Mouse (Mus musculus) fat pad, adult 2 months (tissue): Measurements from ENCODE around the gene Tmem231.
A peak's percentile ranks its signal among the peaks of the same experiment; 100 is the strongest.
"Not testable (repeated sequence)": the region's sequence is repeated elsewhere in the genome, so short reads cannot be mapped to it uniquely, and the experiment has no call there.

Source experiments
- DNase-seq: peaks from one replicate; pipeline ENCODE4 v3.0.0-alpha.2; 2011; ENCODE audit warnings: low read depth, low spot score; ENCODE audit errors: extremely low read depth

Tmem231 gene

DNA sequence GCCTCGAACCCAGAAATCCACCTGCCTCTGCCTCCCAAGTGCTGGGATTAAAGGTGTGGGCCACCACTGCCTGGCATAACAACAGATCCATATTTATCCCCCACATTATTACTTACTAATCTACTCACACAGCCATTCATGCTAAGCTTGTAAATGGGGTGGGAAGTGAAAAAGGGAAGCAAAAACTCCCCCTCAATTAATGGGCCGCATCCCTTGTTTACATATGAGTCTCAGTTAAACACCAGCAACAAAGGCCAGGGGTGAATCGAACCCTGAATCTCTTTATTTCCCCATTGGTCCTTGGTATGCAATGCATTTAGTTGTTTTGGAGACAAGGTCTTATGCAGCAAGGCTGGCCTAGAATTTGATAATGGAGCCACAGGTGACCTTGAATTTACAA is 17.2 kb upstream of the Tmem231 start:
- DNase-seq = no peak

DNA sequence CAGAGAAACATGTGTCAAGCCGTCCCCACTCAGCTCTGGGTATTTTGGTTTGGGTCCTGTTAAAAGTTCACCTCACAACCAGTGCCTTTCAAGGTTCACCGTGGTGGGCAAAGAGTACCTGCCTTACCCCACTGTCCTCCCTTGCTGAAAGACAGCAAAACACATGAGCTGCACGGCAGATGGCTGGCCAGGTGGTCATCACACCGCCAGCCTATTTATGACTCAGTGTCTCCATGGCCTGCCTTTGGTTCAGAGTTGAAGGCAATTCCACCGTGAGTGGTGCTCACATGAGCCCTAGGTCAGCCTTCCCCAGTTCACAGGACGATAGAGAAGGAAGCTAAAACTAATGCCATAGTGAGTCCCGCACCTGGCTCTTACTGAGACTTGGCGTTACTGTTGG is 14.3 kb upstream of the Tmem231 start:
- no peak for DNase-seq

DNA sequence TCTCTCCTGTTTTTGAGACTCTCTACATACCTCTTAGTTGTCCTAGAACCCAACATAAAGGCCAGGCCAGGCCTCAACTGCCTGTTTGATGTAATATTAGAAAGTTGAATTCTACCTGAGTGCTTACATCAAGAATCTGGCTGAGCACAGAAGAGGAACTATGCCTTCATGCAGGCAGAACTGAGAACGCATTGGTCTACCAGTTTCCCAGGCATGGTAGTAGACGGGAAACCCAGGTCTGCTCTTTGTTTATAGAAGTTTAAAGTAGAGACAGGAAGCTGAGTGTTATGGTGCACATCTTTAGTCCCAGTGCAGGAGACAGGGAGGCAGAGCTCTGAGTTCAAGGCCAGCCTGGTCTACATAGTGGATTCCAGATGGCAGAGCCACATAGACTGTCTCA is 13.5 kb upstream of the Tmem231 start:
- DNase-seq = no peak

DNA sequence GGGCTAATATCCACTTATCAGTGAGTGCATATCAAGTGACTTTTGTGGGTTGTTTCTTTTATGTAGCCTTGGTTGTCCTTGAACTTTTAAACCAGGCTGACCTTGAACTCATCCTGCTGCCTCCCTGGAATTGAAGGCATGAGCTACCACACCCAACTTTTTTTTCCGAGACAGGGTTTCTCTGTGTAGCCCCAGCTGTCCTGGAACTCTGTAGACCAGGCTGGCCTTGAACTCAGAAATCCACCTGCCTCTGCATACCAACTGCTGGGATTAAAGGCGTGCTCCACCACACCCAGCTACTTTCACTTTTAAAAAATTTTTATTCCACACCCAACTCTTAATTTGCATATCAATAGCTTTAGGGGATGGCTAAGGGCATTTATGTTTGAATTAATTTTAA is 9.9 kb upstream of the Tmem231 start:
- DNase-seq = no peak

DNA sequence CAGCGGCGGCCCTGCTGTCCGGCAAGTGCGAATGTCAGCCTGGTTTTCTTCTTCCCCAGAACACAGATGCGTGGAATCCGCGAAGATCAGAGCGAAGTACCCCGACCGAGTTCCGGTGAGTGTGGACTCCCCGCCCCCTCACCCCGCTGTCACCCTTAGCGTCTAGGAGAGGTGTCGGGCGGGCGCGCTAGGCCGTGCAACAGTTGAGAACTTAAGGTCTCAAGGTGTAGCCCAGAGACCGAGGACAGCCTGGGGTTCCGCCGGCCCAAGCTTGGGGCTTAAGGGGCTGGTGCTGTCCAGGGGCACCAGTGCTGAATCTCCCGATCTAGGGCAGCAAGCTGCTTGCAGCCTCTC is 7.4 kb upstream of the Tmem231 start:
- no peak for DNase-seq

DNA sequence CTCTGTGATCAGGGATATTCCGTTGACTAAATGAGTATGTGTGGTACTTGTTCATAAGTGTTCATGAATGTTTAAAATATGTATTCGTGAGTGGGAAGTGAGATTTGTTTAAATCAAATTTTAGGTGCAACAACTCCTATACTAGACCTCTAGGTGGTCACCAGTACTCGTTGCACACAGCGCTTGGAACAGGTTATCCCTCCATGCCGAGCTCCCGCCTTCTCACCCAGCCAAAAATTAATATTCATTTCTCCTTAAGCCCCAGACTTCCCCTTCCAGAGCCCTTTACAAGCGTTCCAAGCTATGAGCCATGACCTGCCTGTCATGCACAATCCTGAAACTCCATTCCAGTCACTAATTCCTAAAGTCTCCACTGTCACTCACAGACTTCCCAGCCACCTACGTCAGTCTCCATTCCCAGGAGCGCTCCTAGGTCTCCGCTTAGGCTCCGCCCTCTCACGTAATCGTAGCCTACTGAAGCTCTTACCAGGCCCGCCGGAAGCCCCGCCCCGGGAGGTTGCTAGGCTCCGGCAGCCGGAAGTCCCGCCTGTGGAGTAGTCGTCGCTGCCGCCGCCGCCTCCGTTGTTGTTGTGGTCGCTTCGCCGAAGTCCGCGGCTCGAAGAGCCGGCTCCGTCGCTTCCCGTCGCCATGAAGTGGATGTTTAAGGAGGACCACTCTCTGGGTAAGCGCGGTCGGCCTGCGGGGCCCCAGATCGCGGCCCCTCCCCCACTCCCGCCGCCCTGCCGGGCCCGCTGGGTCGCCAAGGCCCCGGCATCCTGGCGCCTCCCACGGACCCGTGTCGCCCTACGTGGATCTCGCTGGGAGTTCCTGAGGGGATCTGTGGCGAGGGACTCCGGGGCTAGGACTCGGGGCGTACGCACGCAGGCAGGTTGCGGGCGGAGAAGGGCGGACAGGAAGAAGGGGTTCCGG is 6.8 kb upstream of the Tmem231 start, which contains the start of gene Gabarapl2:
Gabarapl2 (plus strand) TSS at position 533 of the 930 bp plus-strand sequence.
- DNase-seq = peak; percentile 90

DNA sequence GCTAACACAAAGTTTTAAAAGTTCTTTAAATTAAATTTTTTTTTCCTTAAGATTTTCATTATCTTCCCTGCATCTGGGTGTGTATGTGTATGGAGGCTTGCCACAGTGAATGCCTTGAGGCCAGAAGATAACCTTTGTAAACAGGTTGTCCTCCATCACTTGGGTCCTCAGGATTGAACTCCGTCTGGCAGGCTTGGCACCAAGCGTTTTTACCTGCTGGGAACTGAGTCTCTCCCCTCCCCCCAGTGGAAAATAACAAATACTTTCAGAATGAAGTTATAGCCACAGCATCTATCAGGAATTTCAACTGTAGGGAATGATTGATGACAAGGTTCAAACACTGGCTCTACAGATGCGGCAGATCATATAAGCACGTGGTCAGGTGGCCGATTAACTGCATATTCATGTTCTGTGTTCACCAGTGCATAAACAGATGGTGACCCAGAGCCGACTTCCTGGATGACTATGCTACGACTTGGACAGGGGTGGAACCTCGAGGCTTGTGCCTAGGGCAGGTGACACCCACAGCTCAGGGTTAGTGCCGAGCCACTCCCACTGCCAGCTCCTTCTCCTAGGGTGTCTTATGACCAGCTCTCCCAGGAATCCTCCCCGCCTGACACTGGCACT is 5.9 kb upstream of the Tmem231 start:
- no peak for DNase-seq

DNA sequence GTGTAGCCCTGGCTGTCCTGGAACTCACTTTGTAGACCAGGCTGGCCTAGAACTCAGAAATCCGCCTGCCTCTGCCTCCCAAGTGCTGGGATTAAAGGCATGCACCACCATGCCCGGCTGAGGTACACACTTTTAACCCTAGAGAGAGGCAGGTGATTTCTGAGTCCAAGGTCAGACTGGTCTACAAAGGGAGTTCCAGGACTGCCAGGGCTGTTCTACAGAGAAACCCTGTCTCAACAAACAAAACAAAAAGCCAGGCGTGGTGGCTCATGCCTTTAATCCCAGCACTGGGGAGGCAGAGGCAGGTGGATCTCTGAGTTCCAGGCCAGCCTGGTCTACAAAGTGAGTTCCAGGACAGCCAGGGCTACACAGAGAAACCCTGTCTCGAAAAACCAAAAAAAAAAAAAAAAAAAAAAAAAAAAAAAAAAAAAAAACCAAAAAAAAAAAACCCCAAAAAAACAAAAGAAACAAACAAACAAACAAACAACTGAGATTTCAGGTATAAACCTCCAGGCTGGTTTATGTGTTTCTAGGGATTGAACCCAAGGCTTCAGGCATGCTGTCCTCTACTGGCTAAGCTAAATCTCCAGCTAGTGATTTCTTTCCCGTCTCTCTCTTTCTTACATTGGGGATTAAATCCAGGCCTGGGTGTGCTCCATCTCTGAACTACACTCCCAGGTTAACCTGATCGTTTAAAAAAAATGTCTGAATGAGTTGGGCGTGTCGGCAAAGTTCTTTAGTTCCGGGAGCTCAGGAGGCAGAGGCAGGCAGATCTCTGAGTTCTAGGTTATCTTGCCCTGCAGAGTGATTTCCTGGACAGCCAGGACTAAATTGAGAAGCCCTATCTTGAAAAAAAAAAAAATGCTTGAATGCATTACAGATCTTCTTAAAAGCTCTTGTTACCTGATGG is 4.7 kb upstream of the Tmem231 start:
- DNase-seq = not testable (repeated sequence)

DNA sequence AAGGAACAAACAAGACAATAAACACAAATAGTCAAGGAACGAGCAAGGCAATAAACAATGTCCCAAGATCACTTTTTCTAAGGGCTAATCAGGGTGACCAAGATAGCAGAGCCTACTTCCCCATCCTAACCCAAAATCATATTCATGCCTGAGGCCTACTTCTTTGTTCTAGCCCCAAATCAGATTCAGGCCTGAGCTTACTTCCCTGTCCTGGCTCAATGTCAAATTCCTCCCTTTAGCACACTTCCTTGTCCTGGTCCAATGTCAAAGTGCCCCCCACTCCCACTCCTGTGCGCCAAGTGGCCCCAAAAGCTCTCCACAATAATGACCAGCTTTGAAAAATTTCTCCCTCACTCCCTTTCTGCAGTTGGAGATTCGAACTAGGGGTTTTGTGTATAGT is 3.5 kb upstream of the Tmem231 start:
- no peak for DNase-seq

DNA sequence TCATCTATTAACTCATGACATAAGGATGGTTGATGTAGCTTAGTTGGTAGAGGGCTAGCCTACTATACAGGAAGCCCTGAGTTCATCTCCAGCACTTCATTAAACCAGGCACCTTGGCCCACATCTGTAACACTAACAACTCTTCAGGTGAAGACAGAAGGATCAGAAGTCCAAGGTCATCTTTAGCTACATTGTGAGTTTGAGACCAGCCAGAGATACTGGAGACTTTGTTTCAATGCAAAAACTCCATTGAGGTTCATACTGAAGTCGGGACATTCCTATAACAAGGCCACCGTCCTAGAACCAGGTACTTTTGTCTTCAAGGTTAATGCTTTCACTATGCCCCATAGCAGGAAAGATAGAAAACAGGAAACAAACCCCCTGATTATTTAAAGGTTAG is 520 bp upstream of the Tmem231 start:
- DNase-seq = no peak

DNA sequence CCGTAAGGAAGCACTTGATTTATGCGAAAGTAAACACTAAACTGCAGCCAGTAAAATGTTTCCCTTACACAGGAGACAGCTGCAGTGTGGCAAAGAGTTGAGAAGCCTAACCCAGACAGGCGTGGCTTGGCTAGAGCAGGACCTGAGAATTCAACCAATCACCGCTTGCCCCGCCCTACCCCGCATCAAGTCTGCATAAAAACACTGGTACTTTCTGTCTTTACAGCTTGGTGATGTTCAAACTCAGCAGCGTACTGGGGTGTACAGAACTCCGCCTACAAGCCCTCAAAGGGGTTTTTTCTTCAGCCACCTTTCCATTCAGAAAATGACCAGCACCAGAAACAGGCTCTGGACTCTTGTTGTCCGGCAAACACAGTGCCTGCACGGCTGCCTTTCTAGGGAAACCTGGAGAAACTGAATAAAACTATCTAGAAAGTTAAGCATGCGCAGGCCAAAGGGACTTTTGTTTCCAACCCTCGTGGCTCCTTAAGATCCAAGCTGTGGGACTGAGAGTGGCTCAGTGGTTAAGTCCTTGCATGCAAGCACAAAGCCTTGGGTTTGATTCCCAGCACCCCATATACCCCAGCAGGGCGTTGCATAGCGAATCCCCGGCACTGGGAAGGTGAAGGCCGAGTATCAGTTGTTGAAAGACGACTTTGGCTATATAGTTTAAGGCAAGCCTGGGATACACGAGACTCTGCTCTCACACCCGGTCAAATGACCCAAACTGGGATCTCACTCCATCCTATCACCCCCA is 923 bp downstream of the Tmem231 start:
- DNase-seq = no peak

DNA sequence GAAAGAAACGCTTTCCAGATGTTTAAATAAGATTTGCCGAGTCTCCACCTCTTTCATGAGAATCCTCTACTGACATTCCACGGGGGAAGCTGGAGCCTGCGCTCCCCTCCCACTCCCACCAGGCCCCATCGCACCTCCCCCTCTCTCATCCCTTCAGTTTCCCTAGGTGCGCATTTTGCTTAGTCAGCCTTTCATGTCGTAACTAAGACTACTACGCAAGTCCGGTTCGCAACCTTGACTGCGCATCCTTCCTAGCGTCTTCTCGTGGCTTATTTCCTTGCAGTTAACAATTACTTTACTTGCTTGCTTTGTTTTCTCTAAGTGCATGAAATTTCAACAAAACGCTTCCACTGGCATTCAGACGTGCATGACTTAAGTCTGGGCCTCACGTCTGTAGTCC is 2.0 kb downstream of the Tmem231 start:
- no peak for DNase-seq

DNA sequence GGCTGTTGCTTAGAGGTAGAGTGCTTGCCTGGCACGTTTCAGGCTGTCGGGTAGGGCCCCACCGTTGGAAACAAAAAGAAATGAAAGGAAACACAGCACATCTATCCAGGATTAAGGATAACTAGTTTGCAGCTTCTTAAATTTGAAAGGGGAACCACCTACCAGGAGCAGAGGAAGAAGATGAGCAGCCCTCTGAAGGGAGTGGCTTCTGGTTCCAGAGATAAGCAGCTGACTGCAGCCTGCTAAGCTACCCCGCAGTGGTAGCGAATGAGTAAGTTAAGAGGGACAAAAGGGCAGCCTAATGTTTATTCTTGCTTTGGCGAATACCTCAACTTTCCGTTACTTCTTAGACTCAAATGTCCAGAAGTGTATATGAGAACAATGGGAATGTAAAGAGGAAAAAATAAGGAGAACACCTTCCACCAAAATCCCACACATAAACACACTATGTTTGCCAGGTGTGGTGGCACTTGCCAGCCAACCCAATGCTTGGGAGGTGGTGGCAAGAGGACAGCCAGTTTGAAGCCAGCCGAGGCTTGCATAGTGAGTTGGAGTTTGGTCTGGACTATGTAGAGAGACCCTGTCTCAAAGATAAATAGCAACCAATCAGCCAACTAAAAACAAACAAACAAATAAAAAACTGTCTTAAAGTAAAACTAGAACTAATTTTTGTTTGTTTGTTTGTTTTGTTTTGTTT is 3.9 kb downstream of the Tmem231 start:
- no peak for DNase-seq

DNA sequence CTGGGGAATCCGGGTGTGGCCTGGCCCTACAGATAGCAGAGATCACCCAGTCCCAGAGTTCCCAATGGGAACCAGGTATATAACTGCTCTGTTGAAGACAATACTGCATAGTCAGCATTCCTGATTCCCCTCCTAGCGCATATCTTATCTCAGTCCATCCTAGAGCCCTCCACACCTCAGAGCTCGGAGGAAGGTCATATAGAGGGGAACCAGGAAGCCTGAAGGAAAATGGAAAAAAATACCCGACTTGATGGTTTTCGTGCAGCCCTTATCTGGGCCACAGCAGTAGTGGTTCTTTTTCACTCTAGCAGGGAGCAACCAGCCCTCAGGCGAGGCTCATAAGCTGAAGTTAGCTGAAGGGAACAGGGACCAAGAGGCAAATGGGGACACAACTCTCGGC is 8.7 kb downstream of the Tmem231 start:
- no peak for DNase-seq

DNA sequence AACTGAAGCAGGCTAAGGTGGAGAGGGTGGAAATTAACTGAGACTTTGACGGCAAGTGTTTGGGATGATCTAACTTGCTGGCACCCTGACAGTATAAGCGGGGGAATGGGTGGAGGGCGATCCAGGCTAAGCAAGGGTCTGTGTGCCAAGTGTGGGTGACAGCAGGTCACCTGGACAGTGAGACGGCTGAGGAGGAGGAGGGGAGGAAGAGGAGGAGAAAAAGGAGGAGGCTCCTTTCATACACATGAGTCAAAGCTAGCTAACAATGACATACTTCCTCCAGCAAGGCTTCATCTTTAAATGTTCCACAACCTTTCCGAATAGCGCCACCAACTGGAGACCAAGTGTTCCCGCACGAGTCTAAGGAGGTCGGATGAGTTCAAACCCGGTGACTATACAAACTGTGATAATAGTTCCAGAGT is 10.3 kb downstream of the Tmem231 start:
- DNase-seq = no peak

DNA sequence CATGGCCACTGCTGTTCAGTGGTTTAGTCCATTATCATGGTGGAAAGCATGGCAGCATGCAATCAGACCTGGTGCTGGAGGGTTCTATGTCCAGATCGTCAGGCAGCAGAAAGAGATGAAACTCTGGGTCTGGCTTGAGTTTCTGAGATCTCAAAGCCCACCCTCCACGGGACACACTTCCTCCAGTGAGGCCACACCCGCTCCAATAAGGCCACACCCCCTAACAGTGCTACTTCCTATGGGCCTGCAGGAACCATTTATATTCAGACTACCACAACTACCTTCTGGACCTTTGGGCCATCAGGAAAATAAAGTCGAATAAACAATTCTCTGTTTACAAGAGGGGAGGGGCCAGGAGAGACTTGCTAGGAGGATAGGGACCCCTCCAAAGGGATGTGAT is 12.7 kb downstream of the Tmem231 start:
- no peak for DNase-seq

DNA sequence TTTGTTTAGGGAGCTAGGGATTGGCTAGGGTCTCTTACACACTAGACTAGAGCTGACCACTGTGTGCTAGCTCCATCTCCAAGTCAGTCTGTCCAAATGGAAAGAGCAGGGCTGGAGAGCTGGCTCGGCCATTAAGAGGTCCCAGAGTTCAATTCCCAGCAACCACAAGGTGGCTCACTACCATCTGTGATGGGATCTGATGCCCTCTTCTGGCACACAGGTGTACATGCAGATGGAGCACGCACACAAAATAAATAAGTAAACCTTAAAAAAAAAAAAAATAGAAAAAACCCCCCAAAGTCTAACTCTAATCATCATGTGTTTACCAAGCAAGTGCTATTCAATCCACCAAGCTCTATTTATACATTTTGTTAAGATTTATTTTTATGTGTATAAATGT is 14.0 kb downstream of the Tmem231 start:
- DNase-seq = no peak

DNA sequence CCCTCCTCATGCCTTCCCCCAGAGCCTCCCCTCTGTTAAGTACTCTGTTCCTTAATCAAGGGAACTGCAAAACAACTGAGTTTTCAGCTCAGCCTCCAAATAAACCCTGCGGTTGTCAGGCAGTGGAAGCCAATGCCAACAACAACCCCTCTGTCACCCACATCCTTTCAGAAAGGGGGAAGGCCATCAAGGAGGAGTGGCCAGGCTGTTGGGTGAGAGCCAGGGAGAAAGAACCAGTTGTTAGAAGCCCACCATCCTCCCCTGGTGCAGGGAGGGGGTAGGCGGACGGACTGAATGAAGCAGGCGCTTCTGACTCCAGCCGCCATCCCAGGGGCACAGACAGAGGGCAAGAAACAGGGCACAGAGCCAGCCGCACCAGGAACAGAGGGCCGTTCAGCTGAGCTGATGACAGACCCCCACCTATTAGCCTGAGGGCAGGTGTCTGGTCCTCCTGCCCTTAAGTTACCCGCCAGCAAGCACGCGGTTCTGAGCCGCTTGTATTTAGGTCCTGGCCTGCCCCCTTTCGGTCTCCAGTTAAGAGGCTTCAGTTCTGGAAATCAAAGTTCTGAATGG is 20.7 kb downstream of the Tmem231 start:
- DNase-seq = no peak

DNA sequence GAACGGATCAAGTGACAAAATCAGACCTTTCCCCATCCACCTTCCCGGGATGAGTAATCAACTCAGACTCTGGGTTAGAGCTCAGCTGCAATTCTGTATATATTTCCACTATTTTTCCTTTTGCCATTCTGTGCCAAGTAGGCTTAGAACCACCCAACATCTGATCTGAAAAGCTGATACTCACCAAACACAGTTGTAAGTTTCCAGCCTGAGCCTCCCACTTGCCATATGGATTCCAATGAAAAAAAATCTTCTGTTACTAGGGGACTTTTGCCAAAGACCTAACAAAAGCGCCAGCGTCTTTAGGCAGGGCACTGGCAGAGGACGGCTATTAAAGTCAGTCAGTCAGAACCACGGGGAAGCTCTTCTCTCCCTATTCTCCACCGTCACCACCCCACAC is 22.1 kb downstream of the Tmem231 start:
- DNase-seq = no peak
